Mouse (Mus musculus) T-helper 17 cell (primary cell): Measurements from ENCODE around the gene Acap1.

Experiments
- in situ Hi-C, 2 experiments: fragments of 300-600 bp; cut with MboI, MseI; formaldehyde crosslinking; loops; 1 replicate in 1 of 2; 2 replicates in 1 of 2; pipeline ENCODE4 v1.15.1; 2025; ENCODE audit warnings: high pct_unique_total_duplicates in 2 of 2

Acap1 gene

GRCm38 (mm10) chr11:69909174-69909573 is 13.8 kb upstream of the Acap1 start:
- in situ Hi-C loops = no loop called here

DNA sequence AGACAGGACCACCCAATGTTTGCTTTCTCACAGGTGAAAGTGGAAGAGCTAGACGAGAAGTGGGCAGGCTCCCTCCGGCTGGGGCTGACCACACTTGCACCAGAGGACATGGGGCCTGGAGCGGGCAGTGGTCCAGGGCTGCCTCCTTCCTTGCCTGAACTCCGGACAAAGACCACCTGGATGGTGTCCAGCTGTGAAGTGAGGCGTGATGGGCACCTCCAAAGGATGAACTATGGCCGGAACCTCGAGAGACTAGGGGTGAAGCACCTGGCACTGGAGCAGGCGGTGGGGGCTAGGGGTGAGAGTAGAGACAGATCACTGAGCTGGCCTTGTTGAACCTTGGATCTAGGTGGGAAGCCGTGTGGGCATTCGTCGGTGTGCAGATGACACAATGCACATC is 13.3 kb upstream of the Acap1 start:
- in situ Hi-C loops = no loop called here

DNA sequence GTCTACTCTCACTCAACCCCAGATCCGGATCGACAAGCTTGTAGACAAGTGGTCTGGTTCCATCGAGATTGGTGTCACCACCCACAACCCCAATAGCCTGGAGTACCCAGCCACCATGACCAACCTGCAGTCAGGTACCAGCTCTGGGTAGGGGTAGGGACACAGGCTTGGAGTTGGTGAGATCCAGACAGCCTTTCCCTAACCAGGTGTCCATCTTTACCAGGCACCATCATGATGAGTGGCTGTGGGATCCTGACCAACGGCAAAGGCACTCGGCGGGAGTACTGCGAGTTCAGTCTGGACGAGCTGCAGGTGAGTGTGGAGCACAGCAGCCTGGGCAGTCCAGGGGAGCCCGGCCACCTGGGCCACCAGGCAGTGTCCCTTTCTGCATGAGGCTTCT is 9.0 kb upstream of the Acap1 start:
- in situ Hi-C loops = no loop called here

DNA sequence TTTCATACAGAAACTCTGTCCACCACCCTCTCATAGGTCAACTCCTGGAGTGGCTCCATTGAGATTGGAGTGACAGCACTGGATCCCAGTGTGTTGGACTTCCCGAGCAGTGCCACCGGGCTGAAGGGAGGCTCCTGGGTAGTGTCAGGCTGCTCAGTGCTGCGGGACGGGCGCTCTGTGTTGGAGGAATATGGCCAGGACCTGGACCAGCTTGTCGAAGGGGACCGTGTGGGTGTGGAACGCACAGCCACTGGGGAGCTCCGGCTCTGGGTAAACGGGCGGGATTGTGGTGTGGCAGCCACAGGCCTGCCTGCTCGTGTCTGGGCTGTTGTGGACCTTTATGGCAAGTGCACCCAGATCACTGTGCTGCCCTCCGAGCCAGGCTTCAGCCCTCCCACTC is 7.6 kb upstream of the Acap1 start:
- in situ Hi-C loops = no loop called here

DNA sequence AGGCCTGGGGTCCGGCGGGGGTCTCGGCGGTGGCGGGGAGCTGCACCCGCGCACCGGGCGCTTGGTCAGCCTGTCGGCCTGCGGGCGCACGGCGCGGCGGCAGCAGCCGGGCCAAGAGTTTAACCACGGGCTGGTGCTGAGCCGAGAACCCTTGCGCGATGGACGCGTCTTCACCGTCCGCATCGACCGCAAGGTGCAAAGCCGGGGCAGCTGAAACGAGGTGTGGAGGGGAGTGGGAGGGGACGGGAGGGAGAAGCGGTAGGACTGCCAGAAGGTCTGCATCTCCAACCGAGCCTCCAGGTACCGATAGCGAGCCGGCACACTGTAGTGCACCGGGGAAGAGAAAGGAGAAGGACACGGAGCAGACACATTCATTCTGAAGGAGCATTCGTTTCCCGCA is 6.7 kb upstream of the Acap1 start:
- in situ Hi-C loops = no loop called here

DNA sequence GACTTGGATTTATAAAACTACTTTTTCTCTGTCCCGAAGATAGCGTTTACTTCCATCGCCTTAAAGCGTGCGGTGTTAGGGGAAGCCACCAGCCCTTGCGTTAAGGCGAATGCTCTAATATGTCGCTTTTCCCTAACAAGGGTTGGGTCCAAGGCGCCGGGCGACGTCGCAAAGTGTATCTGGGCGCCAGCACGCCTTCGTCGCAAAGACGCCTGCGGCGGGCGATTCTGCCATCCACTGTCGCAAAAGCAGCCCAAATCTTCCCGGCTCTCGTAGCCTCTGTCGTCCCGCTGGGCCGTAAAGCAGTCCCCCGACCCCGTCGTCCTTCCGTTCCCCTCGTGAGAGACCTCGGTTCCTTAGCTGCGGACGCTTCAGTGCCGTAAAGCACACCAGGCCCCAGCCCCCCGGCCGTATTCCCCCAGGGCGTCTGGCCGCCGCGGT is 6.1 kb upstream of the Acap1 start:
- in situ Hi-C loops = no loop called here

DNA sequence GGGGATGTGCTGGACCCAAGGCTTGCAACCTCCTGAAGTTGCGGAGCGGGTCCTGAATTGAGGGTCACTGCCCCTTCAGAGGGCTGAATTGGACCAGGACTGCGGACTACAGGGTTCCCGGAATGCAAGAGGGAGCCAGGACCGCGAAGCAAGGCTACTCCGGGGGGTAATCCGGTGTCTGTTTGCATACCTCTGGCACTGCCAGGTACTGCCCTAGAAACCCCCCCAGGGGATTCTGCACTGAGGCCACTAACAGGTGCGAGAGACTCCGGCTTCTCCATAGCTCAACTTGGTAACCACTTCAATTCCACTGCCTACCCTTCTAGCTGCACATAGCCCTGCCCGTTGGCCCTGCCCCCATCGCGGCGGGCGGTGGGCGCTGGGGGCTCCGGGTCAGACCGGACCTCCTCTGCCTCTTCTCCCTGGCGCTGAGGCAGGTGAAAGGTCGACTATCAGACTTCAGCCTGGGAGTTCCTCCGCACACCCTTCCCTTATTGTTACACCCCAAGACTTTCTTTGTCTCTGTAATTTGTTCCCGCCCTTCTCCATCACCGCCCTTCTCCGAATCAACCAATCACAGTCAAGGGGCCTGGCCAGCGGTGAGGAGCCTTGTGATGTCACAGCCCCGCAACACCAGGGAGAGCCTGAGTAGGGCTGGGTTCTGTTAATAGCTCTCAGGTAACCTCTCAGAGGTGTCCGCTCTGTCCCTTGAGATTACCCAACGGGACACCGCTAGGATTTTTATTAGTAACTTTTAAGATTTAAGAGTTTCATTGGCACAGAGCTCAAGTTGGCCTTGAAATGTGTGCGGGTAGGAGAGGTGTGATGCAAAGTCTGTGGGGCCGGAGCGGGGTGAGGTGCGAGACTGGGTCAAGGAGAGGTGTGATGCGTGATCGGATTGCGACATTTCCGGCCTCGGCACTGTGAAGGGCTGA is 5.4 kb upstream of the Acap1 start, which contains the start of the genes 2810408A11Rik and Neurl4:
Gene 2810408A11Rik, minus strand, starts transcription at position 517 of the 935 bp plus-strand sequence.
Gene Neurl4, plus strand, starts transcription at position 602 of the 935 bp plus-strand sequence.
- in situ Hi-C loops = no loop called here

GRCm38 (mm10) chr11:69899870-69900269 is 4.5 kb upstream of the Acap1 start:
- in situ Hi-C loops = no loop called here

DNA sequence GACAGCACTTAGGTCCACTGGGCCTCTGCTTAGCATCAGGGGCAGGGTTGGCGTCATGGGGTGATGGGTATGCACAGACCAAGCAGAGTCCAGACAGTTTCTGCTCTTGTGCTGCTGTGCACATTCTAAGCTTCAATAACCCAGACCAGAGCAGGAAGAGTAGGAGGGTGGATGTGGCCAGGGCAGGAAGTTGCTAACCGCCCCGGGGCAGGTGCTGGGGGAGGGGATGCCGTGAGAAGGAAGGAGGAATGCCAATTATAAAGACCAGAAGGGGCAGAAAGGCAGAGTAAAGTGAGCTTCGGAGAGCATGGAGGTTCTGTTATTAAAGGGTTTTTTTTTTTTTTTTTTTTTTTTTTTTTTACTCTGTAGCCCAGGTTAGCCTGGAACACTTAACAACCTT is 668 bp downstream of the Acap1 start:
- in situ Hi-C loops = no loop called here

DNA sequence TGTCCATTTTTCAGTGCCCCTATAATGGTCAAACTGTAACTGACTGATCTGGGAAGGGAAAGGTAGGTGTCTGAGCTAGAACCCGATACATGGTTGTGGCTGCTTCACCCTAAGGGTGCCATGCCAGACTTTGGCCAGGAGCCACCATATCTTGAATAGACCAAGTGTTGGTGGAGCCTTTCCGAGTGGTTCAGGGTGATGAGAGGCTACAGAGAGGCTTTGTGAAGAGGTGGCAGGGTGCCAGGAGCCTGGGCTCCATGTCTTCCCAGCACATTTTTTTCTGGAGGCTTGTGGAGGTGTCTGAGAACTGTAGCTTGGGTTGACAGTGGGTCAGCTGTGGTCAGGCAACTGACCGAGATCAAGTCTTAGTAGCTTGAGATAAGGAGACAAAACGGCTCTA is 3.9 kb downstream of the Acap1 start:
- in situ Hi-C loops = no loop called here

- in situ Hi-C loops = no loop called here
Observed at GRCm38 (mm10) chr11:69886907-69887635, 8.3 kb downstream of the Acap1 start.

- in situ Hi-C loops = loop anchor here in 1 of 2 experiments (5.0 kb wide), 1 partner anchor 63 kb away; the partner anchor contains the start of gene Slc2a4
Observed at GRCm38 (mm10) chr11:69884663-69885062, 10.7 kb downstream of the Acap1 start.

DNA sequence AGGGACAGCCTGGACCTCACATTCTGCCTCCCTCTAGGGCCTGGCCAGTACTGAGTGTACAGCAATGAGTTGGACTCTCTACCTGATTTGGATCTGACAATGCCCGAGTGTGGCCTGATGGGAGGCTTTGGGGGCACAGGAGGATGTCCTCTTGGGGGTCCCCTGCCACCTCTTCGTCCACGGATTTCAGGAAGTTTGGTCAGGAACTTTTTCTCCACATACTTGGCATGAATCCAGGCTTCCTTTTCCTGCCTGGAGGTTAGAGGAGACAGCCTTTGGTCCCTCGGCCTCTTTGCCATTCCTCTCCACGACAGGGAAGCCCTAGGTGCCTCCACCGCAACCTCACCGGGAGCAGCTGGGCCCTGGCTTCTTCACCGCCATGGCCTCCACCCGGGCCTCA is 11.1 kb downstream of the Acap1 start:
- in situ Hi-C loops = loop anchor here in 1 of 2 experiments (5.0 kb wide), 1 partner anchor 63 kb away; the partner anchor contains the start of gene Slc2a4

DNA sequence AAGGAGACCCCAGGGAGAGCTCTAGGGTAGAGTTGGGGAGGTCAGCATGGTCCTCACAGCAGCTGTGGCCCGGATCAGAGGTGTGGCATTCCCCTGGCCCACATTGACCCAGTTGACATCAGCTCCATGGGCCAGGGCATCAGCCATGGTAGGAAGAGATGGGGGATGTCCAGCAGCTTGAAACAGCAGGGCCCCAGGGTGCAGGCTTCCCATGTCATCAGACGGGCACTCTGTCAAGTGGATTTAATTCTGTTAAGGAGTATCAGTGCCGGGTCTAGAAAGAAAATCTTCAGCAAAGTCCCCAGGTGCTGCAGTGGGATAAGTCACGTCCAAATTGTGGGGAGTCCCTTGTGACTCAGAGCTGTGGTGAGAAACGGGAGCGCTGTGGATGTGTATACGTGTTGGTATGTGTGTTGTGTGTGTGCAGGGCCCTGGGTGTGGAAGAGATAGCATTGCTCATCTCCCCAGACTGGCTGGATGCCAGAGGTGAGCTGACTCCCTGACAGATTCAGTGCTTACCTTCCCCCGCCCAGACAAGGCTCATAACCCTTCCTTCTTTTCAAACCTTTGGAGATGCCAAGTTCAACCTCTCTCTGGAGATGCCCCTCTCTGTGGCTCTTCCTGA is 11.7 kb downstream of the Acap1 start:
- in situ Hi-C loops = loop anchor here in 1 of 2 experiments (5.0 kb wide), 1 partner anchor 64 kb away; the partner anchor contains the start of gene Slc2a4

DNA sequence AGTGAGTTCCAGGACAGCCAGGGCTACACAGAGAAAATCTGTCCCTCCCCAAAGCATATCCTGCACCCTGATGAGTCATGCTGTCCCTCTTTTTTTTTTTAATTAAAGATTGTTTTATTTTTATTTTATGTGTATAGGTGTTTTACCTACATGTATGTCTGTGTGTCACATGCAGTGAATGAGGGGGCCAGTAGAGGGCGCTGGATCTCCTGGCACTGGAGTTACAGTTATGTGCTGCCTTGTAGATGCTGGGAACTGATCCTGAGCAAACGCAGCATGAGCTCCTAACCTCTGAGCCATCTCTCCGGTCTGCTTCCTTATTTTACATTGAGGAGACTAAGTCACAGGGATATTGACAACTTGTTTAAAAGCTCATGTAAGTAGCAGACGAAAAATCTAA is 12.3 kb downstream of the Acap1 start:
- in situ Hi-C loops = loop anchor here in 1 of 2 experiments (5.0 kb wide), 1 partner anchor 64 kb away; the partner anchor contains the start of gene Slc2a4

DNA sequence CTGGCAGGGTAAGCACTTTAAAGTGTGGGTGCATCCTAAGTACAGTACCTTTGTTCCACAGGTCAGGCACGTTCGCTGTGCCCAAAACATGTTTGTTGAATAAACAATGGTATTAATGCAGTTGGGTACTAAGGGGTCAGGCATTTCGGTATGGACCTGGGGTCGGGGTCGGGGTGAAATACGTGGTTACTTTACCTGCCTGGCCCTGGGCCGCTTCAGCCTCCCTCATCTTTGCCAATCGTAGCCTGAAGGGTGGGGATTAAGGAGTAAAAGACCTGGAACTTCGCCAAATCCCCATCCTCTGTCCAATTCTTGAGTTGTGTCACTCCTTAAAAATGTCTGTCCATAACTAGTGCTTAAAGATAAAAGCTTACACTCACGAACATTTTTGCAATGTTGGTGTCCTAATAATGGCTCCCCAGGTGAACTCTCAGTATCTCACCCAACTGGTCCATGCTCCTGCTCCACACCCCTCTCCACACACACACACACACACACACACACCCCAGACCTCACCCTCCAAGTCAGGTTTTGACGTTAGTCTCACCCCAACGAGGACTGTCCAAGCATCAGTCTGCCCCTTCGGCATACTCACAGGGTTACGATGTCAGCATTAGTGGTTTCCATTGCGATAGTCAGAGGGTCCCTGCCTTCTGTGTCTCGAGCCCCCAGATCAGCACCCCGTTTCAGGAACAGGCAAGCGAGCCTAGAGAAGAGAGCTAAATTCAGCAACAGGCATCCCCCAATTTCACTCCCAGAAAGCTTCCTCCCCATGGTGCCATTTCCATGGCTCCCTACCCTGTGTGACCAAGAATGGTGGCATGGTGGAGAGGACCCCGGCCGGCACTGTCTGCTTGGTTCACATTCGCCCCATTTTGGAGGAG is 13.3 kb downstream of the Acap1 start:
- in situ Hi-C loops = loop anchor here in 1 of 2 experiments (5.0 kb wide), 1 partner anchor 65 kb away; the partner anchor contains the start of gene Slc2a4

GRCm38 (mm10) chr11:69880853-69881603 is 14.3 kb downstream of the Acap1 start, which contains the start of gene Kctd11:
Gene Kctd11 (minus strand): TSS chr11:69881406.
- in situ Hi-C loops = loop anchor here in 1 of 2 experiments (5.0 kb wide), 1 partner anchor 66 kb away; the partner anchor contains the start of gene Slc2a4

- in situ Hi-C loops = loop anchor here in 1 of 2 experiments (5.0 kb wide), 1 partner anchor 67 kb away; the partner anchor contains the start of gene Slc2a4
Observed at GRCm38 (mm10) chr11:69880506-69880852, 14.9 kb downstream of the Acap1 start.

- in situ Hi-C loops = loop anchor here (5.0 kb wide), 6 partner anchors 68 to 192 kb away; partner anchors contain the start of genes Fgf11 (in 1 of the 2), Polr2a (in 1 of the 2), Slc2a4 (in 1 of the 2) and Tmem102 (in 1 of the 2)
Observed at GRCm38 (mm10) chr11:69879711-69880110, 15.6 kb downstream of the Acap1 start.
